Mouse (Mus musculus) myocyte (in vitro differentiated cells): ENCODE measurements around the gene Scp2.

Source experiments
- E2F4 ChIP-seq: IDR thresholded peaks from one replicate; pipeline ENCODE4 v1.6.1; 2011; ENCODE audit warnings: mild to moderate bottlenecking, control low read depth, moderate library complexity; ENCODE audit not compliant: insufficient read depth
- MYOG ChIP-seq, 3 experiments: IDR thresholded peaks; one replicate each; pipeline ENCODE4 v1.6.1; 2011; ENCODE audit warnings: control low read depth in 2 of 3, low read depth in 2 of 3, mild to moderate bottlenecking in 2 of 3; ENCODE audit not compliant: insufficient read length in 2 of 3, control insufficient read depth in 1 of 3, insufficient read depth in 1 of 3
- POLR2A ChIP-seq: IDR thresholded peaks from one replicate; pipeline ENCODE4 v1.6.1; 2011; ENCODE audit warnings: low read depth, mild to moderate bottlenecking, control low read depth, moderate library complexity; ENCODE audit not compliant: insufficient read length
- SRF ChIP-seq: IDR thresholded peaks from one replicate; pipeline ENCODE4 v1.6.1; 2011; ENCODE audit warnings: low read depth; ENCODE audit not compliant: control insufficient read depth, insufficient read length
- TCF12 ChIP-seq: IDR thresholded peaks from one replicate; pipeline ENCODE4 v1.6.1; 2011; ENCODE audit warnings: mild to moderate bottlenecking, control low read depth; ENCODE audit not compliant: poor library complexity, insufficient read depth, severe bottlenecking
- USF1 ChIP-seq: IDR thresholded peaks from one replicate; pipeline ENCODE4 v1.6.1; 2011; ENCODE audit warnings: low read depth, mild to moderate bottlenecking, control low read depth, moderate library complexity

DNA sequence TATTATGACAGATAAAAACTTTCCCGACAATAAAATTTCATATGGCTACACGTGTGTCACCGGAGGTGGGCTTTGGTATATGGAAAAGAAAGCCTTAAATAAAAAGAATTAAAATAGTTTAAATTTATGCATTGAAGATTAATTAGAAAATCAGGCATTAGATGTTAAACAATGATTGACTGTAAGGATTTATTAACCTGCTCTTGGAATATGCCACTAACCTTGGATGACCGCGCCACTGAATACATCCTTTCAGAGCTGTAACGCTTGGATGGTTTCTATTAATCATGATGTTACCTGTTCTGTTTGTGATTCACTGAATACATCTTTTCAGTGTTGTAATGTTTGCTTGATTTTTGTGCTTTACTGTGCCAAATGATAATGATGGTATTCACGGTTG lies 35.1 kb downstream of the Scp2 start:
- TF ChIP-seq E2F4 (no peak), USF1 (no peak), POLR2A (no peak), SRF (no peak), TCF12 (no peak), MYOG (IDR thresholded peaks at IDR 0.05; ENCODE audit: control insufficient read depth in 1 of 3, insufficient read depth in 1 of 3, insufficient read length in 2 of 3, low read depth in 2 of 3) (no peak)
